Mouse (Mus musculus) heart, embryonic 16.5 days (tissue): ENCODE measurements around the gene Olfr705. TPM values are rescaled to one million over a fixed set of nuclear protein-coding genes. Genes with fewer than 3 reads are reported as not detected.

Source experiments
- polyA plus RNA-seq: library from polyadenylated mRNA; unstranded; fragments of >200 nt; fragmentation: Nextera tagmentation; extraction: Ambion mirVana; gene quantifications from 2 replicates; pipeline ENCODE4 v1.2.1, GENCODE M21; 2015

The Olfr705 gene
- polyA plus RNA-seq, 1 experiment from 2014 or later: not detected

Other genes with a start within 250 kb of the Olfr705 start
- not detected in 2 replicates for gene Olfr693, start 196.3 kb downstream of the Olfr705 start, polyA plus RNA-seq
- not detected in 2 replicates for gene Olfr694, start 185.1 kb downstream of the Olfr705 start, polyA plus RNA-seq
- not detected in 2 replicates for gene Olfr695, start 160.5 kb downstream of the Olfr705 start, polyA plus RNA-seq
- not detected in 2 replicates for gene Olfr697, start 134.4 kb downstream of the Olfr705 start, polyA plus RNA-seq
- gene Olfr698, start 121.5 kb downstream of the Olfr705 start, polyA plus RNA-seq: not detected in 2 replicates
- not detected in 2 replicates for gene Olfr699, start 83.7 kb downstream of the Olfr705 start, polyA plus RNA-seq
- not detected in 2 replicates for gene Olfr700, start 68.1 kb downstream of the Olfr705 start, polyA plus RNA-seq
- gene Olfr701, start 62.8 kb downstream of the Olfr705 start, polyA plus RNA-seq: not detected in 2 replicates
- not detected in 2 replicates for gene Olfr702, start 43.0 kb downstream of the Olfr705 start, polyA plus RNA-seq
- not detected in 2 replicates for gene Olfr703, start 33.5 kb downstream of the Olfr705 start, polyA plus RNA-seq
- not detected in 2 replicates for gene Olfr704, start 13.7 kb downstream of the Olfr705 start, polyA plus RNA-seq
- not detected in 2 replicates for gene Olfr706, start 11.3 kb upstream of the Olfr705 start, polyA plus RNA-seq
- not detected in 2 replicates for gene Olfr707, start 24.4 kb upstream of the Olfr705 start, polyA plus RNA-seq
- not detected in 2 replicates for gene Olfr1532-ps1, start 31.1 kb upstream of the Olfr705 start, polyA plus RNA-seq
- gene Olfr709-ps1, start 55.3 kb upstream of the Olfr705 start, polyA plus RNA-seq: not detected in 2 replicates
- gene Olfr710, start 71.4 kb upstream of the Olfr705 start, polyA plus RNA-seq: not detected in 2 replicates
- not detected in 2 replicates for gene Olfr6, start 87.0 kb upstream of the Olfr705 start, polyA plus RNA-seq
- gene Olfr711, start 98.6 kb upstream of the Olfr705 start, polyA plus RNA-seq: not detected in 2 replicates
- not detected in 2 replicates for gene Olfr2, start 129.2 kb upstream of the Olfr705 start, polyA plus RNA-seq
- gene Olfr713, start 154.3 kb upstream of the Olfr705 start, polyA plus RNA-seq: not detected in 2 replicates
- not detected in 2 replicates for gene Olfr714, start 194.1 kb upstream of the Olfr705 start, polyA plus RNA-seq
- gene Olfr17, start 216.3 kb upstream of the Olfr705 start, polyA plus RNA-seq: not detected in 2 replicates
- not detected in 2 replicates for gene Olfr715b, start 233.5 kb upstream of the Olfr705 start, polyA plus RNA-seq